Mouse (Mus musculus): ENCODE measurements at regions not wholly inside any gene's neighbourhood (a gene's known extent, or its start where the extent isn't known, plus 50 kb on each side); places are given as distances from the start of the nearest gene placed in this dataset.

DNA sequence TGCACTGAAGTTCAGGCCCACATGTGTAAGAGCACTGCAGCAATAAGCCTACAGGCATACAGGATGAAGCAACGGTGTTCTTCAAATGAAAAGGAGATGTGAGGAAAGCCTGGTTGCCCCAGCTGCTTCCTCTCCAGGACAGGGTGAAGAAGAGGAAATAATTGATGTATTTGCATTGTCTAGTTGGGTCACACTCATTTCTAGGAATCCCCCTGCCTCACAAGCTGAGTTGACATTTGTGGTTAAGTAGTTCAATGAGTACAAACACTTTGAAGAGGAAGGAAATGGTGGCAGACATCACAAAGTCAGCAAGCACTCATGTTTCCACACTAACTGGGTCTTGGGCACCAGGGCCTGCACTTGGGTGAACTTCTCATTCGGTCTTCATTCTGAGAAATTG is 126.2 kb upstream of the Agr3 start:
- TF ChIP-seq CTCF (IDR thresholded peaks at IDR 0.05; ENCODE audit: extremely low read depth, insufficient read depth, low read length) (no peak), POLR2A (IDR thresholded peaks at IDR 0.05; ENCODE audit: extremely low read depth, insufficient read depth, low read length) (no peak)
